Mouse (Mus musculus) thymus, postnatal 4 days (tissue): ENCODE data around the gene Pex5.

Source experiments
- DNase-seq: peaks from one replicate; pipeline ENCODE4 v3.0.0; 2021

The Pex5 gene

DNA sequence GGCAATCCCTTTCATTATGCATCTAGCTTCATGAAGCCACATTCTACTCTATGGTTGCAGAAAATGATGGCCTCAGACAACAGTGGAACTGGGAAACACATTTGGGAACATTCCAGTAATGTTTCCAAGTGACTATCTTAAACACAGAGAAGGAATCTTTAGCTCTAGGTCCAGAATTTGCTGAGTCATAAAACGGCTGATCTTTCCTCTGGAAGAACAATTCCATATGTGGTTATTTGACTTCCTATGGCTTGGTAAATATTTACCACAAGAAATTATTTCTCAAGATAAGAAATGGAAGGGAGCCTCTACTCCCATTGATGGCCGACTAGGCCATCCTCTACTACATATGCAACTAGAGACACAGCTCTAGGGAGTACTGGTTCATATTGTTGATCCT lies 61.6 kb downstream of the Pex5 start:
- no peak for DNase-seq
